Mouse (Mus musculus): ENCODE data around the gene Ntn3.

DNA sequence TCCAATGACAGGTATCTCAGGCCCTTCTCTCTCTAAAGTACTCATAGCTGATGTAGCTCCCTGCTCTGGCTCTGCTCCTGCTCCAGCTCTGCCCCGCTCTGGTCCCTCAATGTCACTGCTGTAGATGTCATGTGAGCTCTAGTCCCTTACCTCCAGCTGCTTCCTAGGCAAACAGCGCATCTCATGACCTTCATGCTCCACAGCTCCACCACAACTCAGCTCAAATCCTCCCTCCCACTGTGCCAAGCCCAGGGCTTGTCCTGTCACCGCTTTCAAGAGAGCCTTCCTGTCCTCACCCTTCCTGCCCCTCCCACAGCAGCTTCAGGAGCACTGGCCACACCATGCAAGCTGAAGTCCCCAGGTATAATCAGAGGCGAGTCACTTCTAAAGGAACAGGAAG, 9.6 kb downstream of the Ntn3 start:
- TF ChIP-seq POLR2A (IDR thresholded peaks at IDR 0.05; ENCODE audit: low read depth, low read length), result no peak
- TF ChIP-seq CTCF (IDR thresholded peaks at IDR 0.05; ENCODE audit: extremely low read depth, insufficient read depth, insufficient read length, insufficient replicate concordance), result no peak
